Mouse (Mus musculus) CH12.LX (cell line): ENCODE measurements at regions not wholly inside any gene's neighbourhood (a gene's known extent, or its start where the extent isn't known, plus 50 kb on each side); places are given as distances from the start of the nearest gene placed in this dataset.

Experiments
- DNase-seq: peaks from one replicate; pipeline ENCODE4 v3.0.0-alpha.2; 2013; ENCODE audit errors: extremely low read depth
- H3K27ac ChIP-seq: 2 replicates; pipeline ENCODE4 v1.5.1; 2012; ENCODE audit warnings: low read depth, mild to moderate bottlenecking, control low read depth, moderate library complexity; ENCODE audit not compliant: insufficient read depth
- H3K27me3 ChIP-seq: replicated peaks from 2 replicates; pipeline ENCODE3; 2012; ENCODE audit warnings: inconsistent platforms
- H3K36me3 ChIP-seq, 2 experiments: replicated peaks in 1 of 2; 2 replicates each; pipeline versions ENCODE3 to v1.6.1; 2012; ENCODE audit warnings: inconsistent platforms in 1 of 2, low read length in 1 of 2, mild to moderate bottlenecking in 1 of 2, mixed read lengths in 1 of 2, moderate library complexity in 1 of 2; ENCODE audit not compliant: control insufficient read depth in 1 of 2, insufficient read depth in 1 of 2
- H3K4me1 ChIP-seq, 2 experiments: 2 replicates each; pipeline ENCODE4 v1.6.1; 2012; ENCODE audit warnings: inconsistent platforms in 1 of 2, moderate library complexity in 1 of 2; ENCODE audit not compliant: insufficient read depth in 2 of 2, control insufficient read depth in 1 of 2
- H3K4me2 ChIP-seq: 2 replicates; pipeline ENCODE4 v1.6.1; 2012; ENCODE audit warnings: low read depth, mild to moderate bottlenecking, control low read depth; ENCODE audit not compliant: poor library complexity, insufficient read depth, severe bottlenecking
- H3K4me3 ChIP-seq, 3 experiments: fragments of 150-350 bp in 1 of 3; sonication (generic) in 1 of 3; replicated peaks in 1 of 3; 2 replicates each; pipeline versions ENCODE3 to v1.5.1; 2011 to 2012; ENCODE audit warnings: low read depth in 2 of 3, low read length in 2 of 3, mild to moderate bottlenecking in 2 of 3, moderate library complexity in 2 of 3, control low read depth in 1 of 3, improper control_type of control experiment in 1 of 3, inconsistent platforms in 1 of 3, mixed read lengths in 1 of 3; ENCODE audit not compliant: poor library complexity in 1 of 3
- H3K79me2 ChIP-seq: replicated peaks from 2 replicates; pipeline ENCODE4 v1.6.1; 2012; ENCODE audit warnings: mild to moderate bottlenecking, moderate library complexity; ENCODE audit not compliant: control insufficient read depth, poor library complexity, insufficient read depth, severe bottlenecking; ENCODE audit errors: extremely low read depth
- H3K9ac ChIP-seq: 2 replicates; pipeline ENCODE4 v1.6.1; 2012; ENCODE audit warnings: low read depth, mild to moderate bottlenecking, control low read depth, moderate library complexity; ENCODE audit not compliant: insufficient read depth
- H3K9me3 ChIP-seq: replicated peaks from 2 replicates; pipeline ENCODE3; 2012; ENCODE audit warnings: low read length, inconsistent platforms, mixed read lengths
- CHD2 ChIP-seq: IDR thresholded peaks from 2 replicates; pipeline ENCODE4 v1.6.1; 2011; ENCODE audit warnings: low read length, improper control_type of control experiment
- ELF1 ChIP-seq: IDR thresholded peaks from 2 replicates; pipeline ENCODE4 v1.6.1; 2014; ENCODE audit warnings: low read depth, mild to moderate bottlenecking, inconsistent platforms, low read length, improper control_type of control experiment
- EP300 ChIP-seq: IDR thresholded peaks from 2 replicates; pipeline ENCODE4 v1.6.1; 2011; ENCODE audit warnings: low read length, improper control_type of control experiment
- ETS1 ChIP-seq: conservative IDR thresholded peaks from 2 replicates; pipeline ENCODE4 v1.6.1; 2012; ENCODE audit warnings: low read depth, mild to moderate bottlenecking, inconsistent platforms, low read length, improper control_type of control experiment, moderate library complexity
- GABPA ChIP-seq: IDR thresholded peaks from 2 replicates; pipeline ENCODE4 v1.6.1; 2012; ENCODE audit warnings: low read depth, low read length, improper control_type of control experiment, inconsistent platforms; ENCODE audit not compliant: insufficient replicate concordance
- HCFC1 ChIP-seq: IDR thresholded peaks from 2 replicates; pipeline ENCODE4 v1.6.1; 2012; ENCODE audit warnings: low read depth, mild to moderate bottlenecking, inconsistent platforms, low read length, improper control_type of control experiment
- IRF4 ChIP-seq: IDR thresholded peaks from 2 replicates; pipeline ENCODE4 v1.6.1; 2014; ENCODE audit warnings: low read depth, mild to moderate bottlenecking, inconsistent platforms, low read length, improper control_type of control experiment
- JUND ChIP-seq: conservative IDR thresholded peaks from 2 replicates; pipeline ENCODE4 v1.6.1; 2011; ENCODE audit warnings: low read depth, low read length, improper control_type of control experiment
- KAT2A ChIP-seq: IDR thresholded peaks from 2 replicates; pipeline ENCODE4 v1.6.1; 2012; ENCODE audit warnings: low read length, improper control_type of control experiment, inconsistent platforms; ENCODE audit not compliant: insufficient replicate concordance
- MYC ChIP-seq: IDR thresholded peaks from 2 replicates; pipeline ENCODE4 v1.6.1; 2011; ENCODE audit warnings: low read depth, mild to moderate bottlenecking, improper control_type of control experiment, low read length
- NELFE ChIP-seq: IDR thresholded peaks from 2 replicates; pipeline ENCODE4 v1.6.1; 2011; ENCODE audit warnings: low read depth, low read length, improper control_type of control experiment
- NRF1 ChIP-seq: IDR thresholded peaks from 2 replicates; pipeline ENCODE4 v1.6.1; 2014; ENCODE audit warnings: low read depth, mild to moderate bottlenecking, inconsistent platforms, low read length, improper control_type of control experiment, moderate library complexity
- PAX5 ChIP-seq: IDR thresholded peaks from 2 replicates; pipeline ENCODE4 v1.6.1; 2012; ENCODE audit warnings: low read length, inconsistent platforms, mixed read lengths
- POLR2A ChIP-seq: IDR thresholded peaks from 2 replicates; pipeline ENCODE4 v1.6.1; 2011; ENCODE audit warnings: low read depth, mild to moderate bottlenecking, improper control_type of control experiment, low read length
- RAD21 ChIP-seq: IDR thresholded peaks from 2 replicates; pipeline ENCODE4 v1.6.1; 2011; ENCODE audit warnings: low read depth, mild to moderate bottlenecking, low read length, improper control_type of control experiment, moderate library complexity
- SMC3 ChIP-seq: IDR thresholded peaks from 2 replicates; pipeline ENCODE4 v1.6.1; 2011; ENCODE audit warnings: low read depth, low read length, improper control_type of control experiment
- TBP ChIP-seq: conservative IDR thresholded peaks from 2 replicates; pipeline ENCODE4 v1.6.1; 2011; ENCODE audit warnings: low read depth, low read length, improper control_type of control experiment
- TCF12 ChIP-seq: IDR thresholded peaks from 2 replicates; pipeline ENCODE4 v1.6.1; 2014; ENCODE audit warnings: low read depth, mild to moderate bottlenecking, inconsistent platforms, low read length, improper control_type of control experiment
- USF1 ChIP-seq: IDR thresholded peaks from 2 replicates; pipeline ENCODE4 v1.6.1; 2014; ENCODE audit warnings: low read depth, mild to moderate bottlenecking, inconsistent platforms, low read length, improper control_type of control experiment
- USF2 ChIP-seq: conservative IDR thresholded peaks from 2 replicates; pipeline ENCODE4 v1.6.1; 2011; ENCODE audit warnings: low read depth, low read length, improper control_type of control experiment
- ZMIZ1 ChIP-seq: IDR thresholded peaks from 2 replicates; pipeline ENCODE4 v1.6.1; 2012; ENCODE audit warnings: low read depth, mild to moderate bottlenecking, inconsistent platforms, low read length, improper control_type of control experiment
- ZNF384 ChIP-seq: IDR thresholded peaks from 2 replicates; pipeline ENCODE4 v1.6.1; 2012; ENCODE audit warnings: low read depth, low read length, improper control_type of control experiment, inconsistent platforms
- dilution Hi-C: fragments of 300-500 bp; cut with MboI; formaldehyde crosslinking; loops from 2 replicates; pipeline ENCODE4 v1.14.3; 2020; ENCODE audit warnings: low sequenced_read_pairs; ENCODE audit not compliant: extremely low pct_unique_long_range_greater_than_20kb, extremely low pct_ligation_motif_present
- in situ Hi-C: fragments of 300-500 bp; cut with MboI; formaldehyde crosslinking; loops from 3 replicates; pipeline ENCODE4 v1.14.3; 2019; ENCODE audit warnings: low sequenced_read_pairs, low pct_ligation_motif_present, low pct_unique_long_range_greater_than_20kb, mixed read lengths

GRCm38 (mm10) chr3:9200156-9200555 lies 409.7 kb downstream of the Zfp704 start:
- Histone ChIP-seq H3K27ac (no peak overlapping the region), H3K9me3 (no peaks in the 10 kb centered on the region), H3K79me2 (no peaks in the 10 kb centered on the region), H3K4me2 (no peak overlapping the region), H3K36me3 (no peaks in the 10 kb centered on the region), H3K4me1 (peaks cover 6 to 28% of the 10 kb centered on the region in 2 experiments; a peak in 3 of 4 replicates), H3K9ac (no peak overlapping the region), H3K4me3 (no peak overlapping the region), H3K27me3 (no peaks in the 10 kb centered on the region)
- in situ Hi-C loops = no loop called here
- no peak for TF ChIP-seq GABPA
- TF ChIP-seq EP300 = no peak
- TF ChIP-seq NELFE = no peak
- no peak for TF ChIP-seq MYC
- no peak for TF ChIP-seq POLR2A
- TF ChIP-seq IRF4 = no peak
- TF ChIP-seq TBP = no peak
- TF ChIP-seq ELF1 = no peak
- TF ChIP-seq USF2 = no peak
- dilution Hi-C loops = no loop called here
- DNase-seq = no peak

GRCm38 (mm10) chr3:9198652-9199332 lies 411.1 kb downstream of the Zfp704 start:
- no peak overlapping the region for H3K9ac ChIP-seq
- peak; percentile 63; the same call in 1 of the 2 replicates for TF ChIP-seq TCF12
- TF ChIP-seq CHD2 = no peak
- TF ChIP-seq HCFC1 = no peak
- TF ChIP-seq JUND = no peak
- no peak for TF ChIP-seq USF1
- TF ChIP-seq POLR2A = no peak
- no peak for TF ChIP-seq PAX5
- TF ChIP-seq ZNF384 = no peak
- no peak for TF ChIP-seq IRF4
- no peak for TF ChIP-seq ETS1
- no peak; the same call in 1 of the 2 replicates for TF ChIP-seq RAD21
- no peak for TF ChIP-seq ZMIZ1
- no peak for TF ChIP-seq KAT2A
- no peak for TF ChIP-seq SMC3
- 0 out of 2 replicates have a peak, but pooled peaks have one; percentile 26 for TF ChIP-seq NRF1

More at GRCm38 (mm10) chr3:9198652-9199332, 411.1 kb downstream of the Zfp704 start:
- no peak overlapping the region for H3K27ac ChIP-seq
- dilution Hi-C loops (no loop called here), in situ Hi-C loops (no loop called here)
- peak; percentile 29 for DNase-seq
- H3K36me3 ChIP-seq = no peaks in the 10 kb centered on the region
- H3K4me2 ChIP-seq = peak overlapping the region; percentile 59
- peaks cover 6 to 29% of the 10 kb centered on the region in 2 experiments; a peak in 3 of 4 replicates for H3K4me1 ChIP-seq
- no peak overlapping the region for H3K4me3 ChIP-seq
- H3K27me3 ChIP-seq = no peaks in the 10 kb centered on the region
- no peaks in the 10 kb centered on the region for H3K79me2 ChIP-seq
- no peaks in the 10 kb centered on the region for H3K9me3 ChIP-seq
